Mouse (Mus musculus): ENCODE measurements at regions not wholly inside any gene's neighbourhood (a gene's known extent, or its start where the extent isn't known, plus 50 kb on each side); places are given as distances from the start of the nearest gene placed in this dataset.

GRCm38 (mm10) chr16:95196141-95196540, 61.2 kb upstream of the Kcnj15 start:
- DNase-seq (ENCODE audit: low spot score) = no peak

- DNase-seq (ENCODE audit: low spot score) = peak; percentile 79
Observed at GRCm38 (mm10) chr16:95196622-95197021, 60.7 kb upstream of the Kcnj15 start.

GRCm38 (mm10) chr16:95198795-95199563, 58.4 kb upstream of the Kcnj15 start:
- DNase-seq (ENCODE audit: low spot score) = no peak

- no peak for DNase-seq (ENCODE audit: low spot score)
Observed at GRCm38 (mm10) chr16:95202126-95202883, 55.1 kb upstream of the Kcnj15 start.

- no peak for DNase-seq (ENCODE audit: low spot score)
Observed at GRCm38 (mm10) chr16:95203026-95203425, 54.3 kb upstream of the Kcnj15 start.

GRCm38 (mm10) chr16:95203790-95204189, 53.6 kb upstream of the Kcnj15 start:
- DNase-seq (ENCODE audit: low spot score) = no peak

- DNase-seq (ENCODE audit: low spot score) = no peak
Observed at GRCm38 (mm10) chr16:95204507-95204906, 52.9 kb upstream of the Kcnj15 start.

GRCm38 (mm10) chr16:95206445-95206844, 50.9 kb upstream of the Kcnj15 start:
- DNase-seq (ENCODE audit: low spot score) = no peak

- no peak for DNase-seq (ENCODE audit: low spot score)
Observed at GRCm38 (mm10) chr16:95207547-95207946, 49.8 kb upstream of the Kcnj15 start.
